11 mouse cellular contexts compared by ENCODE assay signal in genomic region chr5:102629362-102629771, GRCm38 (mm10).
DNase-seq lines count a peak whose midpoint lies in the region; ATAC-seq and TF ChIP-seq lines count a peak whose summit lies in the region.
"Had no signal": no experiment of that assay in that cellular context is flagged by ENCODE, and none has a peak within 500 bp of the region (broad histone marks: within the 10 kb centered on the region; RNA-seq: fewer than 3 reads in every experiment).

No protein-coding gene starts in this region.

- no peak for TF ChIP-seq POLR2A in brain, embryonic 14.5 days (IDR thresholded peaks at IDR 0.05; ENCODE audit: borderline replicate concordance, extremely low read depth, insufficient read depth, insufficient read length, poor library complexity, severe bottlenecking)

- WGBS in heart, embryonic 10.5 days: 72% methylated on average over 11 of the region's 11 CpGs
- WGBS in forebrain, embryonic 13.5 days: 89% methylated on average over 11 of the region's 11 CpGs

- DNase-seq in heart, adult 11 months: peak; percentile 97
- DNase-seq in heart, embryonic 10.5 days (ENCODE audit: low spot score): no peak
- peak; percentile 4 for DNase-seq in brain, embryonic 14.5 days (ENCODE audit: low read depth)
- DNase-seq in heart, adult 8-10 months (ENCODE audit: low spot score): peak; percentile 35
- DNase-seq in lung, postnatal 10 days: peak; percentile 54
- no peak for DNase-seq in layer of hippocampus, adult 2 months (ENCODE audit: low spot score in 2 of 2)
- DNase-seq in natural killer cell, adult 2 months (ENCODE audit: low spot score in 2 of 2): no peak
- DNase-seq: cerebellum, adult 2 months had no signal

- no peaks in the 10 kb centered on the region for H3K36me3 ChIP-seq in heart, embryonic 10.5 days
- no peaks in the 10 kb centered on the region for H3K36me3 ChIP-seq in forebrain, embryonic 13.5 days (ENCODE audit: poor library complexity, severe bottlenecking)
- H3K36me3 ChIP-seq: liver, embryonic 12.5 days had no signal

- peaks cover 5% of the 10 kb centered on the region; the same call in 1 of the 2 replicates for H3K4me1 ChIP-seq in heart, embryonic 10.5 days
- H3K4me1 ChIP-seq in forebrain, embryonic 13.5 days: no peaks in the 10 kb centered on the region
- H3K4me1 ChIP-seq: liver, embryonic 12.5 days had no signal

- H3K4me2 ChIP-seq in forebrain, embryonic 13.5 days: no peak overlapping the region
- H3K4me2 ChIP-seq: liver, embryonic 12.5 days had no signal

- H3K4me3 ChIP-seq in heart, embryonic 10.5 days: no peak overlapping the region
- no peak overlapping the region for H3K4me3 ChIP-seq in layer of hippocampus, adult 2 months
- H3K4me3 ChIP-seq in forebrain, embryonic 13.5 days: no peak overlapping the region
- H3K4me3 ChIP-seq: liver, embryonic 12.5 days had no signal

- no peak for TF ChIP-seq CTCF in brain, embryonic 14.5 days (IDR thresholded peaks at IDR 0.05; ENCODE audit: borderline replicate concordance, extremely low read depth, insufficient read depth, insufficient read length)
- no peak for TF ChIP-seq CTCF in layer of hippocampus, adult 2 months (conservative IDR thresholded peaks at IDR 0.05)

- no peak overlapping the region for H3K9ac ChIP-seq in forebrain, embryonic 13.5 days
- H3K9ac ChIP-seq: liver, embryonic 12.5 days had no signal

- no peaks in the 10 kb centered on the region for H3K27me3 ChIP-seq in heart, embryonic 10.5 days (ENCODE audit: insufficient read depth, poor library complexity, severe bottlenecking)
- H3K27me3 ChIP-seq in forebrain, embryonic 13.5 days: no peaks in the 10 kb centered on the region
- H3K27me3 ChIP-seq: liver, embryonic 12.5 days had no signal

- ATAC-seq in forebrain, embryonic 13.5 days: no peak
- ATAC-seq: forebrain, embryonic 14.5 days; liver, embryonic 12.5 days had no signal

- H3K9me3 ChIP-seq in heart, embryonic 10.5 days: no peaks in the 10 kb centered on the region
- no peaks in the 10 kb centered on the region for H3K9me3 ChIP-seq in forebrain, embryonic 13.5 days (replicated peaks)
- H3K9me3 ChIP-seq: liver, embryonic 12.5 days had no signal

- no peak overlapping the region for H3K27ac ChIP-seq in heart, embryonic 10.5 days
- no peak overlapping the region for H3K27ac ChIP-seq in layer of hippocampus, adult 2 months
- H3K27ac ChIP-seq in forebrain, embryonic 13.5 days: no peak overlapping the region
- H3K27ac ChIP-seq: liver, embryonic 12.5 days had no signal

Comparison
In these comparisons a context has a peak if more than half of its experiments do, and no peak if none do; other contexts are left out.
1. DNase-seq: peak in heart, adult 11 months (single experiment), brain, embryonic 14.5 days (single experiment), heart, adult 8-10 months (single experiment) and lung, postnatal 10 days (single experiment); none in heart, embryonic 10.5 days (single experiment), layer of hippocampus, adult 2 months (0 of 2) and natural killer cell, adult 2 months (0 of 2).